Mouse (Mus musculus): Measurements from ENCODE around the gene Epb41l2. TPM values are rescaled to one million over a fixed set of nuclear protein-coding genes. Genes with fewer than 3 reads are reported as not detected.
A peak's percentile ranks its signal among the peaks of the same experiment; 100 is the strongest.

Epb41l2 gene
- total RNA-seq, 2 experiments from 2014 or later: 53.9 to 60.5 TPM

- no peak for DNase-seq (ENCODE audit: low spot score)
- intact Hi-C loops (cut with DNase I): no loop called here
Measured at GRCm38 (mm10) chr10:25393721-25394120, 34.1 kb downstream of the Epb41l2 start.

- peak; percentile 51 for DNase-seq (ENCODE audit: low spot score)
- intact Hi-C loops (cut with DNase I): no loop called here
Measured at GRCm38 (mm10) chr10:25395236-25395886, 35.8 kb downstream of the Epb41l2 start.

- intact Hi-C loops (cut with DNase I): no loop called here
- DNase-seq (ENCODE audit: low spot score): no peak
Measured at GRCm38 (mm10) chr10:25396859-25397258, 37.3 kb downstream of the Epb41l2 start.

GRCm38 (mm10) chr10:25397767-25398690 is 38.4 kb downstream of the Epb41l2 start:
- DNase-seq (ENCODE audit: low spot score): no peak
- intact Hi-C loops (cut with DNase I): no loop called here

GRCm38 (mm10) chr10:25399016-25399415 is 39.4 kb downstream of the Epb41l2 start:
- DNase-seq (ENCODE audit: low spot score): no peak
- intact Hi-C loops (cut with DNase I): no loop called here

- no peak for DNase-seq (ENCODE audit: low spot score)
- intact Hi-C loops (cut with DNase I): no loop called here
Measured at GRCm38 (mm10) chr10:25400076-25400475, 40.5 kb downstream of the Epb41l2 start.

- intact Hi-C loops (cut with DNase I): no loop called here
Measured at GRCm38 (mm10) chr10:25400646-25401045, 41.0 kb downstream of the Epb41l2 start.

GRCm38 (mm10) chr10:25401356-25401755 is 41.8 kb downstream of the Epb41l2 start:
- DNase-seq (ENCODE audit: low spot score): no peak
- intact Hi-C loops (cut with DNase I): no loop called here

More at GRCm38 (mm10) chr10:25400646-25401045, 41.0 kb downstream of the Epb41l2 start:
- no peak for DNase-seq (ENCODE audit: low spot score)

GRCm38 (mm10) chr10:25402886-25403285 is 43.3 kb downstream of the Epb41l2 start:
- intact Hi-C loops (cut with DNase I): no loop called here
- no peak for DNase-seq (ENCODE audit: low spot score)

GRCm38 (mm10) chr10:25403813-25404701 is 44.5 kb downstream of the Epb41l2 start:
- DNase-seq (ENCODE audit: low spot score): no peak
- intact Hi-C loops (cut with DNase I): no loop called here

GRCm38 (mm10) chr10:25404702-25405098 is 45.1 kb downstream of the Epb41l2 start:
- intact Hi-C loops (cut with DNase I): no loop called here
- no peak for DNase-seq (ENCODE audit: low spot score)

GRCm38 (mm10) chr10:25405551-25405950 is 46.0 kb downstream of the Epb41l2 start:
- intact Hi-C loops (cut with DNase I): no loop called here
- no peak for DNase-seq (ENCODE audit: low spot score)

GRCm38 (mm10) chr10:25406695-25407094 is 47.1 kb downstream of the Epb41l2 start:
- no peak for DNase-seq (ENCODE audit: low spot score)
- intact Hi-C loops (cut with DNase I): no loop called here

- intact Hi-C loops (cut with DNase I): no loop called here
- DNase-seq (ENCODE audit: low spot score): no peak
Measured at GRCm38 (mm10) chr10:25408136-25408650, 48.6 kb downstream of the Epb41l2 start.

- no peak for DNase-seq (ENCODE audit: low spot score)
- intact Hi-C loops (cut with DNase I): no loop called here
Measured at GRCm38 (mm10) chr10:25411836-25412373, 52.3 kb downstream of the Epb41l2 start.

- intact Hi-C loops (cut with DNase I): no loop called here
Measured at GRCm38 (mm10) chr10:25415188-25415717, 55.7 kb downstream of the Epb41l2 start.

GRCm38 (mm10) chr10:25416696-25417095 is 57.1 kb downstream of the Epb41l2 start:
- no peak for DNase-seq (ENCODE audit: low spot score)

More at GRCm38 (mm10) chr10:25415188-25415717, 55.7 kb downstream of the Epb41l2 start:
- no peak for DNase-seq (ENCODE audit: low spot score)

GRCm38 (mm10) chr10:25426058-25426457 is 66.5 kb downstream of the Epb41l2 start:
- intact Hi-C loops (cut with DNase I): no loop called here
- DNase-seq (ENCODE audit: low spot score): no peak

More at GRCm38 (mm10) chr10:25416696-25417095, 57.1 kb downstream of the Epb41l2 start:
- intact Hi-C loops (cut with DNase I): no loop called here

- intact Hi-C loops (cut with DNase I): no loop called here
- DNase-seq (ENCODE audit: low spot score): no peak
Measured at GRCm38 (mm10) chr10:25426814-25427213, 67.2 kb downstream of the Epb41l2 start.

Measured in heart, postnatal 25 days (tissue).